Mouse (Mus musculus): ENCODE data around the gene Olfr1275.

Gene Olfr1275

DNA sequence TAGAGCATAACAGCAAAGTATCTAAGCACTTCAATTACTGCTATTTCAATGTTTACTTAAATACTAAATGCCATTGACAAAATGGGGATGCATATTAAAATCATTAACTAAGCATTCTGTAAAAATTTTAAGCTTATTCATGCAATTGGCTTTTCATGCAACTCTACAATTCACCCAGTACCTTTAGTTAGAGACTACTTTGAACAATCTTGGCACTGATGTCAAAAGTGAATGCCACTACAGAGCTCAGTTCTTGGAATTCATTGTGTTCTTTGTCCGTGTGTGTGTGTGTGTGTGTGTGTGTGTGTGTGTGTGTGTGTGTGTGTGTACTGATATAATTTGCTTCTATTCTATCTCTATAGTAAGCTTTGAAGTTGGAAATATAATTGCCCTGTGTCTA is at the start of gene Olfr1275:
Olfr1275 (minus strand) TSS at position 101 of the 400 bp plus-strand sequence.
- DNase-seq = no peak

DNA sequence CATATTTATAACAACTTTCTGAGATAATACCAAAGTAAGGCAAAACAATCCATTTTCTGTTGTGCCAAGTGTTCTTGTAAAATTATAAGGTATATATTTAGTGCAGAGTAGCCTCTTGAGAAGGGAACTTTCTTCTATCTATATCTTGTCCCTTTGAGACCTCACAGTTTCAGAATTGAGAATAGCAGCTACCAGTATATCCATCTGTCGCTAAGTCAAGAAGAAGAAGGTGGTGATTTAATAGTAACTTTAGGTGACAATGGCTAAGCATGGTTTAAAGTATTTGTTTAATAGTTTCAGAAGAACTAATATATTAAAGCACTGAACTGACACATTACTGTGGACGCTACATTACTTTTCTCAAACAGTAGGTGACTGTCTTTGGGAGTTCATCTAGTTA is 38.9 kb upstream of the Olfr1275 start, which contains the start of gene Olfr1277:
Olfr1277 (minus strand) TSS at position 101 of the 400 bp plus-strand sequence.
- no peak for DNase-seq

DNA sequence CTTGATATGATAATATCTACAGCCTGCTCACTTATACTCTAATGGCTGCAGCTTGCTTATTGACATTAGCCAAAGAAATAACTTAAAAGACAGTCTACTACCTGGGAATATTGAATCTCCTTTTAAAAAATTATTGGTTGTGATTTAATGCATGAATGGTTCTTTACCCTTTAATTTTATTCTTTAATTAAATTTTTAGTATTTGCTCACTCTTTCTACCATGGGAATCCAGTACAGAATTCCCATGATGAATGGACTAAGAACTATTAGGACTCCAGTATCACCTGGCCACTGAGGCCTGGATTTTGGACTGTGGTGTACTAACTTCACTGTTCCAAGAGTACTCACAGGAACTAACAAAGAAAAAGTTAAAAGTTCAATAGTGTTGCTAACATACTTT is 19.1 kb upstream of the Olfr1275 start, which contains the start of gene Olfr1276:
Olfr1276 (plus strand) TSS at position 301 of the 400 bp plus-strand sequence.
- DNase-seq = no peak

DNA sequence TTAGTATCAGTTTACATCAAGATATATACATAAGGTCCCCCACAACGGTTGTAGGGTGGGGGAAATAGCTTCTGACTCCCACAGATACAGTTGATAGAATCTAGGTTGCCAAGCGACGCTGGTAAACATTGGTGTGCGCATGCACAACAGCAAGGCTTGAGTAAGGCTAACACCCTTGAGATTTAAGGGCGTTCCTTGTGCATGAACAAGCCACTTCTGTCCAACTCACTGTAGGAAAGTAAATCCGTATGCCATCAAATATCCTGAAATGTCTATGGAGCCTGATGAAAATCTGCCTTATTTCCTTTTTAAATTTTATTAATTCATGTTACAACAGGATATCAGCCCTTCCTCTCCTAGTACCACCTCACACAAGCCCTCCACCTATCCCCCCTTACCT is 5.6 kb downstream of the Olfr1275 start, which contains the start of gene 4930430A15Rik:
4930430A15Rik (minus strand) TSS at position 101 of the 400 bp plus-strand sequence.
- no peak for DNase-seq

DNA sequence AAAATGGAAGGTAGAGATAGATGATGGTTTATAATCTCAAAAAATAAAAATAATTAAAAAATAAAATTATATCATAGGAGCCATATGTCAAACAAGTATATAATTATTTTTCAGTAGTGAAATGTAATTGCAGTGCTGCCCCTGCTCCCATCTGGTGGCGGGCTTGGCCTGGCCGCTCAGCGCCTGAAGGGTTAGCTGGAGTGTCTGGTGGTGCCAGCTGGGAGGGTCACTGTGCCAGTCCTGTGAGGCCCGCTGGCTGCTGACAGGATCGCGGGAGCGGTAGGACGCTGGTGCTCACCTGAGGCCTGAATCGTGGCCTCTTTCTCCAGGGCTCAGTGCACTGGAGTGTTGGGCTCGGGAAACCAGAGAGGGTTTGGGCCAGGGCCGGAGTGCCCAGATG is 53.0 kb downstream of the Olfr1275 start:
- no peak for DNase-seq
